In genomic region chr11:59312060-59312459, GRCm38 (mm10) we compare ENCODE assay signal across 36 mouse cellular contexts. TPM values are rescaled to one million over a fixed set of nuclear protein-coding genes. Genes with fewer than 3 reads are reported as not detected.
A peak's percentile ranks its signal among the peaks of the same experiment; 100 is the strongest.
DNase-seq lines count a peak whose midpoint lies in the region; ATAC-seq and TF ChIP-seq lines count a peak whose summit lies in the region.
"Had no signal": no experiment of that assay in that cellular context is flagged by ENCODE, and none has a peak within 500 bp of the region (broad histone marks: within the 10 kb centered on the region; RNA-seq: fewer than 3 reads in every experiment).

No protein-coding gene starts in this region.

- H3K9me3 ChIP-seq in forebrain, embryonic 11.5 days (ENCODE audit: control insufficient read depth, low read length), result no peaks in the 10 kb centered on the region
- no peaks in the 10 kb centered on the region for H3K9me3 ChIP-seq in forebrain, postnatal 0 days (ENCODE audit: low read length)
- no peaks in the 10 kb centered on the region for H3K9me3 ChIP-seq in lung, embryonic 14.5 days (ENCODE audit: low read depth, low read length)
- no peaks in the 10 kb centered on the region for H3K9me3 ChIP-seq in limb, embryonic 10.5 days (replicated peaks)
- H3K9me3 ChIP-seq: embryonic facial prominence, embryonic 15.5 days; heart, embryonic 12.5 days; kidney, embryonic 15.5 days; liver, embryonic 15.5 days; midbrain, embryonic 13.5 days; neural tube, embryonic 15.5 days had no signal

- H3K4me3 ChIP-seq in forebrain, embryonic 11.5 days (ENCODE audit: low read depth, low read length), result no peak overlapping the region
- H3K4me3 ChIP-seq in forebrain, postnatal 0 days (ENCODE audit: low read depth, low read length), result no peak overlapping the region
- H3K4me3 ChIP-seq in lung, embryonic 14.5 days (ENCODE audit: low read depth, low read length), result no peak overlapping the region
- H3K4me3 ChIP-seq in limb, embryonic 10.5 days, result no peak overlapping the region
- H3K4me3 ChIP-seq: embryonic facial prominence, embryonic 15.5 days; heart, embryonic 12.5 days; kidney, embryonic 15.5 days; liver, embryonic 15.5 days; midbrain, embryonic 13.5 days; neural tube, embryonic 15.5 days had no signal

- no peaks in the 10 kb centered on the region for H3K36me3 ChIP-seq in forebrain, embryonic 11.5 days (ENCODE audit: control insufficient read depth, insufficient read depth, low read length)
- no peaks in the 10 kb centered on the region for H3K36me3 ChIP-seq in forebrain, postnatal 0 days (ENCODE audit: insufficient read depth)
- H3K36me3 ChIP-seq in lung, embryonic 14.5 days (ENCODE audit: insufficient read depth), result no peaks in the 10 kb centered on the region
- no peaks in the 10 kb centered on the region for H3K36me3 ChIP-seq in limb, embryonic 10.5 days
- H3K36me3 ChIP-seq: embryonic facial prominence, embryonic 15.5 days; heart, embryonic 12.5 days; kidney, embryonic 15.5 days; liver, embryonic 15.5 days; midbrain, embryonic 13.5 days; neural tube, embryonic 15.5 days had no signal

- DNase-seq in forebrain, embryonic 11.5 days (ENCODE audit: low spot score), result no peak
- no peak for DNase-seq in forebrain, postnatal 0 days
- no peak for DNase-seq in lung, embryonic 14.5 days
- DNase-seq in lung, adult 18-20 months, result no peak
- DNase-seq in limb, embryonic 10.5 days (ENCODE audit: low spot score), result no peak
- no peak for DNase-seq in cerebellum, postnatal 4 days (ENCODE audit: low spot score in 2 of 2)
- DNase-seq in left cerebral cortex, postnatal 10 days (ENCODE audit: extremely low spot score in 1 of 2, low spot score in 2 of 2), result no peak
- DNase-seq: adrenal gland, postnatal 14 days; cerebellum, adult 11 months; cerebellum, adult 9-10 months; cerebellum, postnatal 36 days; embryo, embryonic 11 days; heart, adult 18-20 months; kidney, adult 18-20 months; left cerebral cortex, postnatal 4 days; lung, postnatal 36 days; retina, postnatal 1 day; right cerebral cortex, postnatal 14 days had no signal

- peak overlapping the region; percentile 12; the same call in 1 of the 2 replicates for H3K9ac ChIP-seq in forebrain, embryonic 11.5 days (ENCODE audit: low read length)
- H3K9ac ChIP-seq in forebrain, postnatal 0 days, result no peak overlapping the region
- peak overlapping the region; percentile 18; the same call in 1 of the 2 replicates for H3K9ac ChIP-seq in lung, embryonic 14.5 days
- H3K9ac ChIP-seq: embryonic facial prominence, embryonic 15.5 days; heart, embryonic 12.5 days; kidney, embryonic 15.5 days; liver, embryonic 15.5 days; midbrain, embryonic 13.5 days; neural tube, embryonic 15.5 days had no signal

- no peak for ATAC-seq in forebrain, embryonic 11.5 days (replicated peaks; ENCODE audit: low FRiP score)
- no peak for ATAC-seq in forebrain, postnatal 0 days
- no peak for ATAC-seq in lung, embryonic 14.5 days (ENCODE audit: insufficient read depth)
- ATAC-seq: forebrain, embryonic 14.5 days; hindbrain, embryonic 16.5 days; midbrain, embryonic 13.5 days had no signal

- H3K27me3 ChIP-seq in forebrain, embryonic 11.5 days (ENCODE audit: control insufficient read depth, insufficient read depth, low read length), result peaks cover 17% of the 10 kb centered on the region
- H3K27me3 ChIP-seq in forebrain, postnatal 0 days (ENCODE audit: insufficient read depth, low read length), result peaks cover 22% of the 10 kb centered on the region
- peaks cover 35% of the 10 kb centered on the region for H3K27me3 ChIP-seq in lung, embryonic 14.5 days (ENCODE audit: insufficient read depth, low read length)
- peaks cover 94% of the 10 kb centered on the region for H3K27me3 ChIP-seq in limb, embryonic 10.5 days (ENCODE audit: low read depth, poor library complexity, severe bottlenecking)

- no peak overlapping the region for H3K4me2 ChIP-seq in forebrain, embryonic 11.5 days (ENCODE audit: low read depth, low read length, severe bottlenecking)
- H3K4me2 ChIP-seq in forebrain, postnatal 0 days (ENCODE audit: low read depth), result no peak overlapping the region
- no peak overlapping the region for H3K4me2 ChIP-seq in lung, embryonic 14.5 days
- H3K4me2 ChIP-seq: embryonic facial prominence, embryonic 15.5 days; heart, embryonic 12.5 days; kidney, embryonic 15.5 days; liver, embryonic 15.5 days; midbrain, embryonic 13.5 days; neural tube, embryonic 15.5 days had no signal

- intact Hi-C loops in left cerebral cortex, postnatal 10 days (cut with DNase I), result no loop called here

- H3K4me1 ChIP-seq in forebrain, embryonic 11.5 days (replicated peaks; ENCODE audit: control insufficient read depth, insufficient read depth, low read length), result peaks cover 23% of the 10 kb centered on the region
- peaks cover 4% of the 10 kb centered on the region for H3K4me1 ChIP-seq in forebrain, postnatal 0 days (ENCODE audit: insufficient read depth)
- peaks cover 8% of the 10 kb centered on the region; the same call in 1 of the 2 replicates for H3K4me1 ChIP-seq in lung, embryonic 14.5 days (ENCODE audit: insufficient read depth)
- H3K4me1 ChIP-seq in limb, embryonic 10.5 days, result peaks cover 65% of the 10 kb centered on the region

- WGBS in forebrain, embryonic 11.5 days, result 55% methylated on average over 6 of the region's 6 CpGs
- 55% methylated on average over 6 of the region's 6 CpGs for whole genome bisulfite sequencing in forebrain, postnatal 0 days
- WGBS in lung, embryonic 14.5 days, result 37% methylated on average over 6 of the region's 6 CpGs
- WGBS in limb, embryonic 10.5 days, result 59% methylated on average over 6 of the region's 6 CpGs

- H3K27ac ChIP-seq in forebrain, embryonic 11.5 days (ENCODE audit: low read depth, low read length), result no peak overlapping the region
- no peak overlapping the region for H3K27ac ChIP-seq in forebrain, postnatal 0 days (ENCODE audit: low read depth, low read length)
- no peak overlapping the region for H3K27ac ChIP-seq in lung, embryonic 14.5 days (ENCODE audit: low read depth)
- H3K27ac ChIP-seq in limb, embryonic 10.5 days, result peak overlapping the region; percentile 50; the same call in 1 of the 2 replicates
- H3K27ac ChIP-seq: embryonic facial prominence, embryonic 15.5 days; liver, embryonic 15.5 days; midbrain, embryonic 13.5 days; neural tube, embryonic 15.5 days had no signal

- no peak for TF ChIP-seq CTCF in forebrain, postnatal 0 days (IDR thresholded peaks at IDR 0.05; ENCODE audit: low read depth)
- no peak for TF ChIP-seq CTCF in lung, embryonic 14.5 days (IDR thresholded peaks at IDR 0.05; ENCODE audit: low read depth)

RNA-seq across cellular contexts. Expression of gene Wnt9a, which starts 5.3 kb away (rescaled TPM):
- 4.3 and 4.7 TPM in 2 replicates for polyA plus RNA-seq in forebrain, embryonic 11.5 days (2014; fragmentation: Nextera tagmentation; extraction: Ambion mirVana)
- 1.9 and 5.6 TPM in 2 replicates for total RNA-seq in forebrain, postnatal 0 days (2014; rRNA removed)
- polyA plus RNA-seq in forebrain, postnatal 0 days (2015; fragmentation: Nextera tagmentation; extraction: Ambion mirVana), result 2.1 and 2.6 TPM in 2 replicates
- polyA plus RNA-seq in lung, embryonic 14.5 days (2014; fragmentation: Nextera tagmentation; extraction: Ambion mirVana), result 1.1 and 1.5 TPM in 2 replicates
- polyA plus RNA-seq in limb, embryonic 10.5 days (2016; fragmentation: Nextera tagmentation; extraction: Ambion mirVana), result 1.2 and 1.8 TPM in 2 replicates
- 10 to 100 TPM; 14.0 to 15.2 TPM for total RNA-seq in left cerebral cortex, postnatal 10 days (2021)
- total RNA-seq: megakaryocyte, adult 5-6 weeks; monocyte, adult 5-6 weeks had no signal

RNA-seq across cellular contexts. Expression of gene Wnt3a, which starts 21.5 kb away (rescaled TPM):
- 4.9 and 5.9 TPM in 2 replicates for polyA plus RNA-seq in forebrain, embryonic 11.5 days (2014; fragmentation: Nextera tagmentation; extraction: Ambion mirVana)
- total RNA-seq in forebrain, postnatal 0 days (2014; rRNA removed), result 0.31 and 0.52 TPM in 2 replicates
- polyA plus RNA-seq in forebrain, postnatal 0 days (2015; fragmentation: Nextera tagmentation; extraction: Ambion mirVana), result 0.19 and 0.29 TPM in 2 replicates
- polyA plus RNA-seq in lung, embryonic 14.5 days (2014; fragmentation: Nextera tagmentation; extraction: Ambion mirVana), result not detected in 2 replicates
- polyA plus RNA-seq in limb, embryonic 10.5 days (2016; fragmentation: Nextera tagmentation; extraction: Ambion mirVana), result 0.14 and 0.53 TPM in 2 replicates
- not detected for total RNA-seq in left cerebral cortex, postnatal 10 days (2021)
- total RNA-seq: adrenal gland, postnatal 14 days; gastrocnemius, adult 8-10 months; heart, adult 18-20 months; hematopoietic stem cell, adult 5-6 weeks; left cerebral cortex, adult 8-10 months; left cerebral cortex, postnatal 4 days; liver, adult 2 months; megakaryocyte, adult 5-6 weeks; monocyte, adult 5-6 weeks had no signal
- polyA plus RNA-seq: heart, postnatal 0 days; intestine, embryonic 14.5 days; kidney, embryonic 15.5 days; liver, adult 2 months; liver, embryonic 15.5 days; small intestine, adult 2 months; stomach, embryonic 14.5 days had no signal
